Mouse (Mus musculus) CH12.LX (cell line): ENCODE data around the gene Ptprk. TPM values are rescaled to one million over a fixed set of nuclear protein-coding genes. Genes with fewer than 3 reads are reported as not detected.

Source experiments
- DNase-seq: peaks from one replicate; pipeline ENCODE4 v3.0.0-alpha.2; 2013; ENCODE audit errors: extremely low read depth
- H3K27ac ChIP-seq: 2 replicates; pipeline ENCODE4 v1.5.1; 2012; ENCODE audit warnings: low read depth, mild to moderate bottlenecking, control low read depth, moderate library complexity; ENCODE audit not compliant: insufficient read depth
- H3K27me3 ChIP-seq: replicated peaks from 2 replicates; pipeline ENCODE3; 2012; ENCODE audit warnings: inconsistent platforms
- H3K36me3 ChIP-seq, 2 experiments: replicated peaks in 1 of 2; 2 replicates each; pipeline versions ENCODE3 to v1.6.1; 2012; ENCODE audit warnings: inconsistent platforms in 1 of 2, low read length in 1 of 2, mild to moderate bottlenecking in 1 of 2, mixed read lengths in 1 of 2, moderate library complexity in 1 of 2; ENCODE audit not compliant: control insufficient read depth in 1 of 2, insufficient read depth in 1 of 2
- H3K4me1 ChIP-seq, 2 experiments: 2 replicates each; pipeline ENCODE4 v1.6.1; 2012; ENCODE audit warnings: inconsistent platforms in 1 of 2, moderate library complexity in 1 of 2; ENCODE audit not compliant: insufficient read depth in 2 of 2, control insufficient read depth in 1 of 2
- H3K4me2 ChIP-seq: 2 replicates; pipeline ENCODE4 v1.6.1; 2012; ENCODE audit warnings: low read depth, mild to moderate bottlenecking, control low read depth; ENCODE audit not compliant: poor library complexity, insufficient read depth, severe bottlenecking
- H3K4me3 ChIP-seq, 3 experiments: fragments of 150-350 bp in 1 of 3; sonication (generic) in 1 of 3; replicated peaks in 1 of 3; 2 replicates each; pipeline versions ENCODE3 to v1.5.1; 2011 to 2012; ENCODE audit warnings: low read depth in 2 of 3, low read length in 2 of 3, mild to moderate bottlenecking in 2 of 3, moderate library complexity in 2 of 3, control low read depth in 1 of 3, improper control_type of control experiment in 1 of 3, inconsistent platforms in 1 of 3, mixed read lengths in 1 of 3; ENCODE audit not compliant: poor library complexity in 1 of 3
- H3K79me2 ChIP-seq: replicated peaks from 2 replicates; pipeline ENCODE4 v1.6.1; 2012; ENCODE audit warnings: mild to moderate bottlenecking, moderate library complexity; ENCODE audit not compliant: control insufficient read depth, poor library complexity, insufficient read depth, severe bottlenecking; ENCODE audit errors: extremely low read depth
- H3K9ac ChIP-seq: 2 replicates; pipeline ENCODE4 v1.6.1; 2012; ENCODE audit warnings: low read depth, mild to moderate bottlenecking, control low read depth, moderate library complexity; ENCODE audit not compliant: insufficient read depth
- H3K9me3 ChIP-seq: replicated peaks from 2 replicates; pipeline ENCODE3; 2012; ENCODE audit warnings: low read length, inconsistent platforms, mixed read lengths
- BHLHE40 ChIP-seq: IDR thresholded peaks from 2 replicates; pipeline ENCODE4 v1.6.1; 2011; ENCODE audit warnings: mild to moderate bottlenecking, low read depth, low read length, improper control_type of control experiment
- CHD2 ChIP-seq: IDR thresholded peaks from 2 replicates; pipeline ENCODE4 v1.6.1; 2011; ENCODE audit warnings: low read length, improper control_type of control experiment
- CTCF ChIP-seq, 2 experiments: IDR thresholded peaks in 1 of 2; conservative IDR thresholded peaks in 1 of 2; 2 replicates each; pipeline ENCODE4 v1.5.1; 2011 to 2012; ENCODE audit warnings: low read depth in 2 of 2, low read length in 2 of 2, improper control_type of control experiment in 1 of 2, inconsistent platforms in 1 of 2, mild to moderate bottlenecking in 1 of 2, moderate library complexity in 1 of 2
- E2F4 ChIP-seq: IDR thresholded peaks from 2 replicates; pipeline ENCODE4 v1.6.1; 2011; ENCODE audit warnings: low read depth, low read length, improper control_type of control experiment; ENCODE audit not compliant: insufficient replicate concordance
- ELF1 ChIP-seq: IDR thresholded peaks from 2 replicates; pipeline ENCODE4 v1.6.1; 2014; ENCODE audit warnings: low read depth, mild to moderate bottlenecking, inconsistent platforms, low read length, improper control_type of control experiment
- EP300 ChIP-seq: IDR thresholded peaks from 2 replicates; pipeline ENCODE4 v1.6.1; 2011; ENCODE audit warnings: low read length, improper control_type of control experiment
- ETS1 ChIP-seq: conservative IDR thresholded peaks from 2 replicates; pipeline ENCODE4 v1.6.1; 2012; ENCODE audit warnings: low read depth, mild to moderate bottlenecking, inconsistent platforms, low read length, improper control_type of control experiment, moderate library complexity
- HCFC1 ChIP-seq: IDR thresholded peaks from 2 replicates; pipeline ENCODE4 v1.6.1; 2012; ENCODE audit warnings: low read depth, mild to moderate bottlenecking, inconsistent platforms, low read length, improper control_type of control experiment
- IRF4 ChIP-seq: IDR thresholded peaks from 2 replicates; pipeline ENCODE4 v1.6.1; 2014; ENCODE audit warnings: low read depth, mild to moderate bottlenecking, inconsistent platforms, low read length, improper control_type of control experiment
- JUN ChIP-seq: IDR thresholded peaks from 2 replicates; pipeline ENCODE4 v1.6.1; 2011; ENCODE audit warnings: low read depth, mild to moderate bottlenecking, low read length, improper control_type of control experiment, moderate library complexity; ENCODE audit not compliant: insufficient read depth
- KAT2A ChIP-seq: IDR thresholded peaks from 2 replicates; pipeline ENCODE4 v1.6.1; 2012; ENCODE audit warnings: low read length, improper control_type of control experiment, inconsistent platforms; ENCODE audit not compliant: insufficient replicate concordance
- MAFK ChIP-seq: IDR thresholded peaks from 2 replicates; pipeline ENCODE4 v1.6.1; 2011; ENCODE audit warnings: low read length, improper control_type of control experiment; ENCODE audit not compliant: insufficient replicate concordance
- MAX ChIP-seq: IDR thresholded peaks from 2 replicates; pipeline ENCODE4 v1.6.1; 2011; ENCODE audit warnings: low read length, improper control_type of control experiment
- MAZ ChIP-seq: IDR thresholded peaks from 2 replicates; pipeline ENCODE4 v1.6.1; 2012; ENCODE audit warnings: low read depth, mild to moderate bottlenecking, inconsistent platforms, low read length, improper control_type of control experiment, moderate library complexity
- MEF2A ChIP-seq: IDR thresholded peaks from 2 replicates; pipeline ENCODE4 v1.6.1; 2014; ENCODE audit warnings: low read depth, mild to moderate bottlenecking, inconsistent platforms, low read length, improper control_type of control experiment, borderline replicate concordance
- MYC ChIP-seq: IDR thresholded peaks from 2 replicates; pipeline ENCODE4 v1.6.1; 2011; ENCODE audit warnings: low read depth, mild to moderate bottlenecking, improper control_type of control experiment, low read length
- NRF1 ChIP-seq: IDR thresholded peaks from 2 replicates; pipeline ENCODE4 v1.6.1; 2014; ENCODE audit warnings: low read depth, mild to moderate bottlenecking, inconsistent platforms, low read length, improper control_type of control experiment, moderate library complexity
- PAX5 ChIP-seq: IDR thresholded peaks from 2 replicates; pipeline ENCODE4 v1.6.1; 2012; ENCODE audit warnings: low read length, inconsistent platforms, mixed read lengths
- POLR2A ChIP-seq: IDR thresholded peaks from 2 replicates; pipeline ENCODE4 v1.6.1; 2011; ENCODE audit warnings: low read depth, mild to moderate bottlenecking, improper control_type of control experiment, low read length
- RAD21 ChIP-seq: IDR thresholded peaks from 2 replicates; pipeline ENCODE4 v1.6.1; 2011; ENCODE audit warnings: low read depth, mild to moderate bottlenecking, low read length, improper control_type of control experiment, moderate library complexity
- RCOR1 ChIP-seq: conservative IDR thresholded peaks from 2 replicates; pipeline ENCODE4 v1.6.1; 2012; ENCODE audit warnings: low read depth, mild to moderate bottlenecking, inconsistent platforms, low read length, improper control_type of control experiment
- SIN3A ChIP-seq: IDR thresholded peaks from 2 replicates; pipeline ENCODE4 v1.6.1; 2012; ENCODE audit warnings: low read length, improper control_type of control experiment, inconsistent platforms
- SMC3 ChIP-seq: IDR thresholded peaks from 2 replicates; pipeline ENCODE4 v1.6.1; 2011; ENCODE audit warnings: low read depth, low read length, improper control_type of control experiment
- UBTF ChIP-seq: IDR thresholded peaks from 2 replicates; pipeline ENCODE4 v1.6.1; 2012; ENCODE audit warnings: low read depth, mild to moderate bottlenecking, inconsistent platforms, low read length, improper control_type of control experiment, moderate library complexity
- USF1 ChIP-seq: IDR thresholded peaks from 2 replicates; pipeline ENCODE4 v1.6.1; 2014; ENCODE audit warnings: low read depth, mild to moderate bottlenecking, inconsistent platforms, low read length, improper control_type of control experiment
- ZC3H11A ChIP-seq: IDR thresholded peaks from 2 replicates; pipeline ENCODE4 v1.6.1; 2012; ENCODE audit warnings: low read depth, mild to moderate bottlenecking, inconsistent platforms, low read length, improper control_type of control experiment
- dilution Hi-C: fragments of 300-500 bp; cut with MboI; formaldehyde crosslinking; loops from 2 replicates; pipeline ENCODE4 v1.14.3; 2020; ENCODE audit warnings: low sequenced_read_pairs; ENCODE audit not compliant: extremely low pct_unique_long_range_greater_than_20kb, extremely low pct_ligation_motif_present
- in situ Hi-C: fragments of 300-500 bp; cut with MboI; formaldehyde crosslinking; loops from 3 replicates; pipeline ENCODE4 v1.14.3; 2019; ENCODE audit warnings: low sequenced_read_pairs, low pct_ligation_motif_present, low pct_unique_long_range_greater_than_20kb, mixed read lengths
- polyA plus RNA-seq: library from polyadenylated mRNA; unstranded; fragments of >175 nt; gene quantifications from 2 replicates; pipeline ENCODE4 v1.2.1, GENCODE M21; 2012; ENCODE audit warnings: low read depth; ENCODE audit not compliant: insufficient read length
- total RNA-seq, 2 experiments: library from RNA; depleted of rRNA; stranded (reverse); fragments of 300-350 nt in 1 of 2; fragments of >200 nt in 1 of 2; gene quantifications; 2 replicates each; pipeline ENCODE4 v1.2.3; 2012 to 2014

The Ptprk gene
- total and polyA plus RNA-seq, 3 experiments, result not detected

DNA sequence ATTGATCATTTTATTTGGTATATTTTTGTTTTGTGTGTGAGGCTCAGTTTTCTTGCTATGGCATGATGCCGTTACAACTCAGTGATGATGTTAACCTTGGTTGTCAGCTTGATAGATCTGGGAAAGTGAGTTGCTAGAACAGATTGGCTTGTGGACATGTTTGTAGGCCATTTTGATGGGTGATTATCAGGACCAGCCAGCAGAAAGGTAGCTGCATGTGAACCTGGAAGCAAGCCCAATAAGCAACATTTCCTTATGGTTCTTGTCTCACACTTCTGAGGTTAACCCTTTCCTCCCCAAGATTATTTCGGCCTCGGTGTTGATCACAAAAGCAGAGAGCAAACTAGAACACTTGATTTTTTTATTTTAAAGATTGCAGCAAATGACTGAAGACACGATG, 85.1 kb downstream of the Ptprk start:
- dilution Hi-C loops, result no loop called here
- Histone ChIP-seq H3K27ac (no peak overlapping the region), H3K27me3 (no peaks in the 10 kb centered on the region), H3K9me3 (peaks cover 4% of the 10 kb centered on the region), H3K4me1 (no peaks in the 10 kb centered on the region), H3K9ac (no peak overlapping the region), H3K4me2 (no peak overlapping the region)
- in situ Hi-C loops, result no loop called here
- TF ChIP-seq SMC3 (no peak), KAT2A (no peak), ELF1 (no peak), SIN3A (no peak), POLR2A (no peak), EP300 (no peak), ZC3H11A (no peak), RAD21 (no peak), ETS1 (no peak), BHLHE40 (no peak), HCFC1 (no peak), CTCF (conservative IDR thresholded peaks at IDR 0.05 in 1 of 2, IDR thresholded peaks at IDR 0.05 in 1 of 2; ENCODE audit: low read depth in 2 of 2, low read length in 2 of 2) (no peak), USF1 (no peak), E2F4 (no peak), MEF2A (no peak), PAX5 (no peak), CHD2 (no peak), MAFK (no peak)
- TF ChIP-seq, all 38 proteins: peak for 0
- H3K36me3 ChIP-seq, result no peaks in the 10 kb centered on the region
- no peak for DNase-seq
- no peak overlapping the region for H3K4me3 ChIP-seq
- no peaks in the 10 kb centered on the region for H3K79me2 ChIP-seq

DNA sequence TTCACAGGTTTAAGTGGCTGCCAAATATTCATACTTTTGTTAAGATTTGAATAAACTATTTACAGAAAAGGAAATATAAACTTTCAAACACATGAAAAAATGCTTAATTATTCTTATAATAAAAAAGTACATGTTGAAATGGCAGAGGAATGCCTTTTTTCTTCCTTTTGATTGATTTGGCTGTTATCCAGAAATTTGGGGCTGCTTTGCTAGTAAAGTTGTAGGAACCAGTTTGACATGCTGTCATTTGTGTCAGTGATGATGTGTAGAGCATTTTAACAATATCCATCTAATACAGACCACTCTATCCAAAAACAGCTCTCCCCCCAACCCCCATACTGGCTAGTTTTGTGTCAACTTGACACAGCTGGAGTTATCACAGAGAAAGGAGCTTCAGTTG, 86.7 kb downstream of the Ptprk start:
- in situ Hi-C loops (no loop called here), dilution Hi-C loops (no loop called here)
- no peak overlapping the region for H3K4me2 ChIP-seq
- H3K27ac ChIP-seq, result no peak overlapping the region
- H3K79me2 ChIP-seq, result no peaks in the 10 kb centered on the region
- no peak for DNase-seq
- no peak for TF ChIP-seq HCFC1
- TF ChIP-seq NRF1, result no peak
- TF ChIP-seq MYC, result no peak
- TF ChIP-seq MAX, result no peak
- TF ChIP-seq JUN, result no peak
- no peak for TF ChIP-seq UBTF
- no peak for TF ChIP-seq IRF4
- TF ChIP-seq RCOR1, result no peak
- TF ChIP-seq MAZ, result no peak
- no peaks in the 10 kb centered on the region for H3K4me1 ChIP-seq
- no peaks in the 10 kb centered on the region for H3K36me3 ChIP-seq
- no peak overlapping the region for H3K4me3 ChIP-seq
- no peak overlapping the region for H3K9ac ChIP-seq
- no peaks in the 10 kb centered on the region for H3K27me3 ChIP-seq
- H3K9me3 ChIP-seq, result peaks cover 4% of the 10 kb centered on the region
